Mouse (Mus musculus) right cerebral cortex, postnatal 36 days (tissue): ENCODE results near the gene 4930548H24Rik.
"Not testable (repeated sequence)": the region's sequence is repeated elsewhere in the genome, so short reads cannot be mapped to it uniquely, and the experiment has no call there.

Experiments used
- DNase-seq, 2 experiments: peaks; one replicate each; pipeline ENCODE4 v3.0.0; 2022; ENCODE audit warnings: low spot score in 2 of 2, mixed read lengths in 1 of 2

Gene 4930548H24Rik

DNA sequence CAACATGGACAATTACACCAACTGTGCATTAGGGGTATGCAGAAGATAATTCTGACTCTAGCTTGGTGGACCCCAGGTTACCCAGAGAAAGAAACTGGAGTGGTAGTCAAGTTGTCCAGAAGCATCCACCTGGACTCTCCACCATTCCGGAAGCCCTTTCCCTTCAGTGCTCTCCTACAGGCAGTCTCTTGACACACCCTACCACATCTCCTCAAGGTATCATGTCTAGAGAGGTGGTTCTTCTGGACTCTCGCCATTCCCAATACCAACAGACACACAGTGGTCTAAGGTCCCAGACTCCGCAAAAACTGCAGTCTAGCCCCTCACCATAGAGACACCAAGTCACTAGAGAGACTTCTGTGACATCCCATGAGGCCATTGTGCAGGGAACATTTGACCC lies at the start of gene 4930548H24Rik:
4930548H24Rik (plus strand) TSS at position 301 of the 400 bp plus-strand sequence.
- DNase-seq, result no peak

- DNase-seq, result no peak
Measured at GRCm38 (mm10) chr5:31451336-31451735, 34.2 kb upstream of the 4930548H24Rik start.

DNA sequence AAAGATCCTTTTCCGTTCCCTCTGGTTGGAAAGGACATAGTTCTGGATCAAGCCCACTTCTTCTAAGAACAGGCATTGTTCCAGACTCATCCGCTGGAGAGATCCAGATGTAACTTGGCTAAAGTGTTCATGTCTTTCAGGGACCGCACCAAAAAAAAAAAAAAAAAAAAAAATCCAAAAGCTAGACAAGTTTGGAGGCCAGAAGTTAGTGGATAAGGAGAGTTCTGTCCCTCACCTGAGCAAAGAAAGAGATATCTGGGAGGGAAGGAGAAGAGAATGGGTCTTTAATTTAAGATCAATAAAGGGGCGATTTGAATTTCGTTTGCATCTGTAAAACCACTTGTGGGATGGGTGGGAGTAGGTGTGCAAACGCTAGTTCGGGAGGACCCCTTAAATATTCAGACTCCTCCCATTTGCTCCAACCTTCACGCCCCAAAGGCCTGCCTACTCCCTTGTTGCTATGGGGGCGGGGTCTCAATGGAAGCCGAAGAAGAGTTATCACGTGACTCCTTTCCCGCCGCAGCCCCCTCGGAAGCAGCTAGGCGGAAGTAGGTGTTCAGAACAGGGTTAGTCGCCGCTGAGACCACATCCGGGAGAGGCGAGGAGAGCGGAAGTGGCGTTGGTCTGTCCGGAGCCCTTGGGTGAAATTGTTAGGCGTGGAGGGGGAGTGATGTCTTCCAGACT lies 33.5 kb upstream of the 4930548H24Rik start, which contains the start of gene Zfp512:
Zfp512 (plus strand) TSS at position 554 of the 684 bp plus-strand sequence.
- DNase-seq, result peak; percentile 91 to 95

DNA sequence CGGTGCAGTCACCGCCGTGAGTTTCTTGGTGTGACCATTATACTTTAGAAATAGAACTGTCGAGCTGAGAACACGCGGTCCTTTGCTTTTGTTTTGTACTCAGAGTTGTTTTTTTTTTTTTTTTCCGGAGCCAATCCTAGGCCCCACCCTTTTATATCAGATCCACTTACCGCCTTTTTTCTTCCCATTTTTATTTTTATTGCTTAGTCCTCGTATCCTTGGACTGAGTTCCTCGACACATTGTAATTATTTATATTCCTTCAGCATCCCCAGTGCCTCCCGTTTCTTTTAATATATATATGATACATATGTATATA lies 33.0 kb upstream of the 4930548H24Rik start:
- no peak for DNase-seq

GRCm38 (mm10) chr5:31452886-31453410 lies 32.6 kb upstream of the 4930548H24Rik start:
- no peak for DNase-seq

DNA sequence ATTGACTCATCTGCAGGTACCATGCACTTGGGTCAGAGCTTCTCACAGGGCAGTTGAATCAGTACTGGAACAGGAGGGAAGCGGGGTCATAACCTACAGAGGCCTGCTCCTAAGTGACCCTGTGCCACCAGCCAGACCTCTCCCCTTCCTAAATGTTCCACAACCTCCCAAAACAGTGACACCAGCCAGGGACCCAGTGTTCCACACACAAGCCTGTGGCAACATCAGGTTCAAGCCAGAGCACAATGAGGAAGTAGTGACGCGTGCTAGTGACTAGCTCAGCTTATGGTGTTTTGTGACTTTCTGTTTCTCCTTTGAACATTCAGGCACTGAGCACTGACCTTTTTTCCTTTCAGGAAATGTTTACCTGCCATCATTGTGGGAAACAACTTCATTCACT lies 17.7 kb upstream of the 4930548H24Rik start:
- no peak for DNase-seq

- DNase-seq, result no peak
Measured at GRCm38 (mm10) chr5:31469711-31470110, 15.8 kb upstream of the 4930548H24Rik start.

DNA sequence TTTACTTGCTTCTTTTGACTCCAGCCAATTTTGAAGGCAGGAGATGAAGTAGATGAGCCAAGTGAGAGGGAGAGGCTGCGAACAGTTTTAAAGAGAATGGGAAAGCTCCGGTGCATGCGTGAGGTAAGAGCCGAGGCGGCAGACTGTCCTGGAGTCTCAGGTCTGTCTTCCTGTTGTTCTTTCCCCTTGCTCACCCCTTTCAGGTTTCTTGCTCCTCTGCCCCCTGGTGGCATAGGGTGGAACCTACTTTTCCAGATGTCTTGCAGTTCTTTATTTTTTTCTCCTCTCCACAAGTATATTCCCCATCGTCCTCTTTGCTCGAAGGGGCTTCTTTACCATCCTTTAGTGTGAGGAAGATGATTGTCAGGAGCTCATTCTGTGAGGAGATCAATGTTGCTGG lies 15.2 kb upstream of the 4930548H24Rik start:
- DNase-seq, result no peak

- DNase-seq, result no peak
Measured at GRCm38 (mm10) chr5:31480536-31480935, 5.0 kb upstream of the 4930548H24Rik start.

- no peak for DNase-seq
Measured at GRCm38 (mm10) chr5:31487889-31488288, 2.3 kb downstream of the 4930548H24Rik start.

DNA sequence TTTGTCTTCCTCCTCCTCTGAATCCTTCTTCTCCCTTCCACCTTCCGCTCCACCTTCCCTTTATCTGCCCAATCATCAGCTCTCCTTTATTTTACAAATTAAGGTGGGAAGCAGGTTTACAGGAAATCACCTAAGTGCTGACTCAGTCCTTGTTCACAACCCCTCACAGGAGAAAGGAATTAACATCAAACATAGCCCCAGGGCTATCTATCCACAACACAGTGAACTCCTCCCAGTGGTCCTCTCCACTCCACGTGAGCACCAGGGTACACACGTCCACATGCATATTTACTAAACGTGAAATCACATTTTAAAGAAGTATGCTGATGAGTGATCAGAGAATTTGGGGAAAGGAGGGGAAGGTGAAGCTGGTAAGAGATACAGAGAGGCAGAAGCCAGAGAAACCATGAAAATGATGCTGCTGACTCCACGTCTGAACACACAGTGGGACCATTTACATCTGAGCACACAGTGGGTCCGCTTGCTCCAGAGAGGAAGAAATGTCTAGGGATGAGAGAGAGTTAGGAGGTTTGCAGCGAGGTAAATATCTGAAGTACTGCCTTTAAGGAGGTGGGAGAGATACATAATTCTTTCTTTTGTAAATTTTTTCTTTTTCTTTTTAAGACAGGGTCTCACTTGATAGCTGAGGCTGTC lies 3.7 kb downstream of the 4930548H24Rik start:
- no peak for DNase-seq

DNA sequence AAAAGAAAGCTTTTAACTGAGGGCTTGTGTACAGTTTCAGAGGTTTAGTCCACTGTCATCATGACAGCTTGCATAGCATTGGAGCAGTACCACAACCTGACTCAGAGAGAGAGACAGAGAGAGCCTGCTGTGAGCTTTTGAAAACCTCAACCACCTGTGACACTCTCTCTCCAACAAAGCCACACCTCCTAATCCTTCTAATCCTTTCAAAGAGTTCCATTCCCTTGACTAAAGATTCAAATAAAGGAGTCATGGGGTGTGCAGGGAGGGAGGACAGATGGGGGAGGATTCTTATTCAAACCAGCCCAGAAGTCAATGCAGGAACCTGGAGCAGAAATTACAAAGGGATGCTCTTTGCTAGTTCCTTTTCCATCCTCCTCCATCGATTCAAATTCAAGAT lies 6.5 kb downstream of the 4930548H24Rik start:
- DNase-seq, result no peak

DNA sequence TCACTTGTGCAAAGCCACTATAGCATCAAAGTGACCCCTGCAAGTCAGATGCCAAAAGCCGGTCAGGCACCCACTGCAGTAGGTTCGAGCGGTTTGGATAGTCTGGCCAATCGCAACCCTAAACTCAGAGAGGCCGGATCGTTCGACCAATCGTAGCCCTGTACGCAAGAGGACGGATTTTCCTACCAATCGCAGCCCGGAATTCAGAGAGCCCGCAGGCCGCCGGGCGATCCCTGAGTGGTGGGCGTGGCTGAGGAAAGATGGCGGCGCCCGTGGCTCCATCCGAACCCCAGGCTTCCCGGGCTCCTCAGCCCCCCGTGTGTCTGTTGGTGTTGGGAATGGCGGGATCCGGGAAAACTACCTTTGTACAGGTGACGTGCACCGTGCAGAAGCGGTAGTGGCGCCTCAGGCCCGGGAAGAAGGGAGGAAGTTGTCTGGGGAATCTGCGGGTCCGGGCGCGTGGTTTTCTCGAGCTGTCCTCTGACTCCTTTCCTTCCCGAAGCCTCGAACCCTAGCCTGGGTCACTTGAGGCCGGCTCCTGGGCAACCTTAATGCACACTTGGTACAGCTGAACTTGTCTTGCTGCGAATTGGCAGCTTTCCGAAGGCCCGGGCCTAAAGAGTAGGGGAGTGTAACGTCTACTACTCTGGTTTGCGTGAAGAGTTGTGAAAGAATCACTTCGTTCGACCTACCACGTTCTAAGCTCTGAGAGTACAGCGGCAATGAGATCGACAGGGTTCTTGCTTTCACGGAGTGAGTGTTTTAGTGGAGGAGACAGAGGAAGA lies 9.2 kb downstream of the 4930548H24Rik start, which contains the start of gene Gpn1:
Gpn1 (plus strand) TSS at position 229 of the 785 bp plus-strand sequence.
- DNase-seq, result peak; percentile 88 to 93

- DNase-seq, result no peak
Measured at GRCm38 (mm10) chr5:31504843-31505242, 19.3 kb downstream of the 4930548H24Rik start.

DNA sequence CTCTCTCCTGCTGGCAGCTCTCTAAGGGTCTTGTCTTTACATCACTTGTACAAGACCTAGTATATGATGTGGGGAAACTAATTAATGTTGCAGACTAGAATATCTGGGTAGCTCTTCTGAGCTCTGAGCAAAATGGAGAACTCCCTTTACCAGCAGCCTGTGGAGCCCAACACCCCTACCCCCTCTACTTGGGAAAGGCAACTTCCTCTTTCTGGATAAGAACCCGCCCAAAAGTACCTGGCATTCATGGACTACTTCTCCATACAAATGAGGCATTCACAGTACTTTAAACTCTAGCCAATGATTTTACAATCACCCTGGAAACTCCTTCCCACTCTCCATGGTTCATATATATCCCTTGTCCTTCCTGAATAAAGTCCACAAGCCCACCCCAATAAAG lies 26.9 kb downstream of the 4930548H24Rik start:
- DNase-seq, result no peak

GRCm38 (mm10) chr5:31520556-31520955 lies 35.0 kb downstream of the 4930548H24Rik start:
- DNase-seq, result no peak

DNA sequence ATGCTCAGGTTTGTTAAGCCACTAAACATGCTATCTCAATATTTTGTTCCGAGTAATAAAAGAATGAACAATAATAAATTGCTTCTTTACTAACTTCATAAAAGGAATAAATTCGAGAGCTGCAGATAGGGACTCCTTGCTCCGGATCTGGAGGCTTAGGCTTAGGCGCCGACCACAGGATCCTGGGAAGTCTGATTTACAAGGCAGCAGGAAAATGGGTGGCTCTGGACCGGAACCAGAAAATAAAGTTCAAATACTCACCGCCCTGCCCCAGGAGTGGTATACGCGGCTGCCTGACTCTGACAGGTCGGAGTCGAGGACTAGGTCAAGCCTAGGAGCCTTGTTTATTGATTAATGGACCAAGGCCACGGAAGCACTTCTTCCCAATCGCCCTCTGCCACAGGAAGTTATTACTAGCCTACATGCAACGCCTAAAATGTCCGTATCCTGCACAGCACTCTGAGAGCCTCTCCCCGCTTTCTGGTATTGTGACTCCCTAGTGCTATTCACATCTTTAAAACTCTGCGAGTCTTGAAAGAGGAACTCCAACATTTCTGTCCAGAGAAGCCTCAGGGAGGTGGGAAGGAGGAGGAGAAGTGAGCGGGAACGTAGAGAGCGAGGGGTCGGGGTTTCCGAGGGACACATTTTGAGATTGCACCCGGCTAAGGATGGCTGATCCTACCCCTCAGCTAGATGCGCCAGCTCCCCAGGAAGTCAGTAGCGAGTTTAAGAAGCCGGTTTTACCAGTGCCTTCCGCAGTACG lies 41.0 kb downstream of the 4930548H24Rik start, which contains the start of gene Slc4a1ap:
Slc4a1ap (plus strand) TSS at position 642 of the 763 bp plus-strand sequence.
- DNase-seq, result peak; percentile 44 to 53

DNA sequence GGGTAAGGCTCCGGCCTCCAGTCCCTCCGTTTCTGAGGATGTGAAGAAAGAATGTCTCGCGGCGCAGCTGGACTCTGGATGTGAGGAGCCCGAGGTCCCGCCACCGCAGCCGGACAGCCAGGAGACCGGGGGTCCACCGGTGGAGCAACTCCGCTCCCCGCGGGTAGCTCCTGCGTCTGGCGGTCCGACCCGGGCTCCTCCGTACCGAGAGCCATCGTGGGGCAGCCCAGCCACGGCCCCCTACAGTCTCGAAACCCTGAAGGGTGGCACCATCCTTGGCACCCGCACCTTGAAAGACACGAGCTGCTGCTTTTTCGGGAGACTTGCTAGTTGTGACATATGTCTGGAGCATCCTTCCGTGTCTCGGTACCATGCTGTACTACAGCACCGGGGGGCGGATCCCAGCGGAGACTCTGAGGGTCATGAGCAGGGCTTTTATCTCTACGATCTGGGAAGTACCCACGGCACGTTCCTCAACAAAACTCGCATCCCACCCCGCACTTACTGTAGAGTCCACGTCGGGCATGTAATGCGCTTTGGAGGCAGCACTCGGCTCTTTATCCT lies 41.7 kb downstream of the 4930548H24Rik start:
- DNase-seq, result no peak

DNA sequence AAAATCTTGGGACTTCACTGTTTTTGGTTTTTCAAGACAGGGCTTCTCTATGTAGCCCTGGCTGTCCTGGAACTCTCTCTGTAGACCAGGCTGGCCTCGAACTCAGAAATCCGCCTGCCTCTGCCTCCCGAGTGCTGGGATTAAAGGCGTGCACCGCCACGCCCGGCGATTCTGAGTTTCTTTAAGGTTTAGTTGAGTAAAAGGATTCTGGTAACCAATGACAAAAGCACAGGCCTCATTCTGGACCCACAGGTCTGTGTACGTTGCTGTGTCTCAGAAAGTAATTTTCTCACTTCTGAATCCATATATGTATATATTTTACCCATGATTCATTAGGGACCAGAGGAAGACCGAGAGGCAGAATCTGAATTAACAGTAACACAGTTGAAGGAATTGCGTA lies 42.2 kb downstream of the 4930548H24Rik start, which contains the start of gene Supt7l:
Supt7l (minus strand) TSS at position 101 of the 400 bp plus-strand sequence.
- not testable (repeated sequence) for DNase-seq

- no peak for DNase-seq
Measured at GRCm38 (mm10) chr5:31528560-31528959, 43.0 kb downstream of the 4930548H24Rik start.

- no peak for DNase-seq
Measured at GRCm38 (mm10) chr5:31535228-31535627, 49.7 kb downstream of the 4930548H24Rik start.
